Mouse (Mus musculus): ENCODE measurements around the gene Fut8. TPM values are rescaled to one million over a fixed set of nuclear protein-coding genes. Genes with fewer than 3 reads are reported as not detected.

The Fut8 gene
- total RNA-seq, 2 experiments from 2014 or later = 76.4 to 81.6 TPM

DNA sequence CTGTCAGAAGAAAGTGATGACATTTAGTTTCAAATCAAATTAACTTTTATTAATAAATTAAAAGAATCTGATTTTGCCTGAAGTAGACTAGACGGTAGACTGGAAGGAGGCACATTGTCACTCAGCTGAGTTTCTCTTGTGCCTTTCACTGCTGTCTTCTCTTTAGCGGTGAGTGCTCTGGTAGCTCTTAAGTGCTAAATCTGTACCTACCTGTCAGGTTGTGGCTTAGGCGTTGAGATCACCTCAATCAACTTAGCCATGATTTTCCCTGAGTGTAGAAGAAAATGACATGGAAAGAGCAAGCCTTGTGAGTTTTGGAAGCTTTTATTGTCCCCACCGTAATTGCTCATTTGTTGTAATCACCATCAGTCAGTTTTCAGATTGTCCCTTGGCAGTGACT is 59.2 kb downstream of the Fut8 start:
- TF ChIP-seq CTCF (conservative IDR thresholded peaks at IDR 0.05) = no peak
- DNase-seq (ENCODE audit: low spot score in 2 of 2) = no peak
- Histone ChIP-seq H3K27ac (no peak overlapping the region), H3K4me3 (no peak overlapping the region)

DNA sequence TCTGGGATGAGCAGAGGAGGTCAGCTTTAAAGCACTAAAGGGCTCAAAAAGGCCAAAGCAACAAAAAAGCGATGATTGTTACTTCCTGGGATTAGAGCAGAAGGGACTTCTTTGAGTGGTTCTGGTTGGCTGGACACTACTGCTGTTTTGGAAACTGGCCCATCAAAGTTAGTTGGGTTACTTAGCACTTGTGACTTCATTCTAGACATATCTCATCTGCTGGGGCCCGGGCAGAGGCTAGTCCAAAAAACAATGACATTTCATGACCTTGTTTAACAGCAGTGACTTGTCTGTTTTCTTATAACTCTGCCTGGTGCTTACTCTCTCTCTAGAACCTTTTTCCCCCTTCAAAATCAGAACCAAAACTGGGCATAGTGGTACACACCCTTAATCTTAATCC is 59.9 kb downstream of the Fut8 start:
- Histone ChIP-seq H3K4me3 (no peak overlapping the region), H3K27ac (no peak overlapping the region)
- TF ChIP-seq CTCF (conservative IDR thresholded peaks at IDR 0.05) = no peak
- no peak for DNase-seq (ENCODE audit: low spot score in 2 of 2)

DNA sequence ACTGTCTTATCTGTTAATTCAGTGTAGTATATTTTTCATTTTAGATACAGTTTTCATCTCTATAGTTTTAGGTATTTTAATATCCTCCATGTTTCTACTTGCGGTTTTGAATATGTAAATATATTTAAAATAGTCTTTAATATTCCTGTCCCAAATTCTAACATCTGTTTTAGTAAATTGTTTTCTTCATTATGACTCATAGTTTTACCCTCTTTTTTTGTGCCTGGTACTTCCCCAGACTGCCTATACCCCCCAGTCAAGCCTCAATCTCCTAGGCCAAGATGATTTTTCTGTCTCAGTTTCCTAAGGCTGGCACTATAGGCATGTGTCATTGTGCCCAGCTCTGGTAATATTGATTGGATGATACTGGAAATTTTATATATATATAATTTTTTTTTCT is 64.1 kb downstream of the Fut8 start:
- H3K27ac ChIP-seq = no peak overlapping the region
- DNase-seq (ENCODE audit: low spot score in 2 of 2) = no peak
- no peak for TF ChIP-seq CTCF (conservative IDR thresholded peaks at IDR 0.05)
- H3K4me3 ChIP-seq = no peak overlapping the region

DNA sequence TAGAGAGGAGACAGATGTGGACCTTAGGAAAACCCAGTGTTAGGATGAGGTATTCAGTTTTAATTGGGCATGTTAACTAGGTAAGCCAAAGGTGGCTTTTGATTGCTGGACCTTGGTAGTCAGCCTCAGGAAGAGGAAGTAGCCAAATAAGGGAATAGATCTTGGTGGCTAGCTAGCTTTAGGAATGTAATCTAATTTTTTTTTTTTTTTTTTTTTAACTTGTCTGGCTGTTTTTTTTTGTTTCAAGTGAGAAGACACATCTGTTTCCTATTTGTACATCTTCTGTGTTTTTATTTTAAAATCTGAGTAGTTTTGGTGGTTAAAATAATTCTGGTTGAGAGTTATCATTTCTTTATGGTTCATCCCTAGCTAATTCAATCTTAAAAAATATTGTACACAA is 65.4 kb downstream of the Fut8 start:
- Histone ChIP-seq H3K4me3 (no peak overlapping the region), H3K27ac (no peak overlapping the region)
- TF ChIP-seq CTCF (conservative IDR thresholded peaks at IDR 0.05) = no peak
- no peak for DNase-seq (ENCODE audit: low spot score in 2 of 2)

DNA sequence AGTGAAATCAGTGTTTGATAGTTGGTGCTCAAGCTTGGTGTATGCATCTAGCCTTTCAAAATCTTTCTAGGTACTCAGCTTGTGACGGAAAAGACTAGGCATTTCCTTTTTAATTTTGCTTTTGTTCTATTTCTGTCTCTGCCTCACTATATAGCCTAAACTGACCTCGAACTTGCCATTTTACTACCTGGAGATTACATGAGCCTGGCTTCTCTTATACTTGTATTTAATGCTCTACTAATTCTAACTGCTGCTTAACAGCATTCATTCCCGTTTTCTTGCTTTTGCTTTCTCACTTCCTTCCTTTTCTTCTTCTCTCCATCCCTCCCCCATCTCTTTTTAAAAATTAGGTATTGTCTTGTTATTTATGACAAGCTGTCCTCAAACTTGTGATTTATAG is 67.6 kb downstream of the Fut8 start:
- no peak for DNase-seq (ENCODE audit: low spot score in 2 of 2)
- Histone ChIP-seq H3K27ac (no peak overlapping the region), H3K4me3 (no peak overlapping the region)
- no peak for TF ChIP-seq CTCF (conservative IDR thresholded peaks at IDR 0.05)

DNA sequence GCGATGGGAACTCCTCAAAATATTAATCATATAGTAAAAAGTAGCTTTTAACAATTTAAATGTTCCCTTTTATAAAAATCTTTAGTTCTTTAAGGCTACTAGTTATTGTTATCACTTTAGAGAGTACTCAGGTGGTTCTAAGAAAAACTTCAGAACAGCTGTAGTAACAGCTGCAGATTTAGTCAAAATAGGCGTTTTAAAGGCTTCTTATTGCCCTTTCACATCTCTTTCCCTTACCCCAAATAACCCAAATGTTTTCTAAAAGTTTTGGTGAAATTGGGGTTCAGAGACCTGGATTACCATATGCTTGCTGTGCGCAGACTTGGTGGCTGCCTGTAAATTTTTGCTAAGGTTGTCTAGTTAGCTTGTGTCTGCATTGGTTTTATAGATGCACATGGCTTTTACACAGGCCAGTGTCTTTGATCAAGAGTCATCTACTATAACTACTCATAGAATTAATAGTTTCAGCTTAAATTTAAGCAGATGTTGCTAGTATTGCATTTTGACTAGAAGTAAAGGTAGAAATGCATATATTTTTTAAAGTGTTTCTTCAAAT is 68.9 kb downstream of the Fut8 start:
- no peak for DNase-seq (ENCODE audit: low spot score in 2 of 2)
- no peak for TF ChIP-seq CTCF (conservative IDR thresholded peaks at IDR 0.05)
- Histone ChIP-seq H3K4me3 (no peak overlapping the region), H3K27ac (no peak overlapping the region)

DNA sequence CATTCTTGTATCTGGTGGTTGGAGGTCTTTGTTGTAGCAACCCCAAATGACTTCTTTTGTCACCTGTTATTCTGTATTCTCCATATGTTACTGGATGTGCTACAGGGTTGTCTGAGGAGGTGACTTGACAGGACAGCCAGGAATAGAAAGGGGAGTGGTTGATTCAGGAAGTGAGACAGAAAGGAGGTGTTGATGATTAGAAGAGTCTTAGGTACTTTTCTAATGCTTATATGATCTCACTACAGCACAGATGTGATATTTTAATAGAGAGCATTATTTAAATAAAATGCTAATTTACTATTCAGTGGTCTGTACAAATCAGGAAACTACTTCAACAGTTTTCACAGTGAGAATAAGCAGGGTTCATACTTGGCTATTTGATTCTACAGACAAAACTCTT is 71.6 kb downstream of the Fut8 start:
- no peak for TF ChIP-seq CTCF (conservative IDR thresholded peaks at IDR 0.05)
- DNase-seq (ENCODE audit: low spot score in 2 of 2) = no peak
- H3K27ac ChIP-seq = no peak overlapping the region
- H3K4me3 ChIP-seq = no peak overlapping the region

DNA sequence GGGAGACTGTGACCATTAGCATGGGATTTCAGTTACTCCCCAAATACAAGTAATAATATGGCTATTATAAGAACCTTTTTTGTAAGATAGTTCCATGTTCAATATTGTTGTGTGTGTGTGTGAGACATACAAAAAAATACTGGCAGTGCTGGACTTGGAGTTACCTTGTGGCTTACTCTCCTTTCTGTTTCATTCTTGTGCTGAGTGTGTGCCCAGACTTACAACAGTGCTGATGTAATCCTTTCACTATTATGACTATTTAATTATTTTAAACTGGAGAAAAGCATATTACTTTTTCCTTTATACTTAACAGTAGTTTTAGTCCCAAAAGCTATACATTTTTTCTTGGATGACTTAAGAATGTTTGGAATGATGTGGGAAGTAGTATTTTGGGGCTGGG is 75.6 kb downstream of the Fut8 start:
- H3K27ac ChIP-seq = no peak overlapping the region
- H3K4me3 ChIP-seq = no peak overlapping the region
- no peak for TF ChIP-seq CTCF (conservative IDR thresholded peaks at IDR 0.05)
- DNase-seq (ENCODE audit: low spot score in 2 of 2) = no peak

DNA sequence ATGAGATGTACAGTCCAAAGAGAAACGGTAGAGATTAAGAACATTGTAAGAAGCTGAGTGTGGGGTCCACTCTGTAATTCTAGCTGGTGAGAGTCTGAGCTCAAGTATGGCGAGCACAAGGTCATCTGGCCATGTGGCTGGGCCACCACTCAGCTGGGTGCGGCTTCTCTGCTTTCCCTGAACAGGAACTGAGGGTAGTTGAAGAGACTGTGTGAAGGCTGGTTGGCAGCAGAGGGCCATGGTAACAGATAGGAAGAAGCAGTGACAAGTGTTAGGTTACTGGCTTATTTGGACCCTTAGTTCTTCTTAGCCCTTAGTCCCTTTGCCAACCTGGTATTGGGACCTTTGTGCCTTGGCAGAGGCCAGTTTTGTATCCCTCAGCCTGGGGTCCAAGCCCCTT is 86.2 kb downstream of the Fut8 start:
- no peak for DNase-seq (ENCODE audit: low spot score in 2 of 2)
- Histone ChIP-seq H3K4me3 (no peak overlapping the region), H3K27ac (no peak overlapping the region)
- no peak for TF ChIP-seq CTCF (conservative IDR thresholded peaks at IDR 0.05)

DNA sequence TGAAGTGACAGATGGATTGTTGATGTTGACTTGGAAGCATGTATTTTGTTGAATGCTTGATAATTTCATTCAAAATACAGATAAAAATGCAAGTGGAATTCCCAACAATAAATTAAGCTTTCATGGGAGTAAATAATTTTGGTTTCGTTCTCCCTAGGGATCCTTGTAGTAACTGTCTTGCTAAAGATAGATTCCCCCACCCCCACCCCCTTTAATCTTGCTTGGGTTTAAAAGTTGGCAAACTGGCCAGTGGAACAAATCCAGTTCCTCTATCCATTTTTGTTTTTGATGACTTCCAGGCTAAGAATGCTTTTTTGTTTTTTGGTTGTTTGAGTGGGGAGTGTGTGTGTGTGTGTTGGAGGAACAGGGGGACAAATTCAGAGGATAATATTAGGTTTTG is 108.6 kb downstream of the Fut8 start:
- Histone ChIP-seq H3K4me3 (no peak overlapping the region), H3K27ac (no peak overlapping the region; the same call in 1 of the 2 replicates)
- DNase-seq (ENCODE audit: low spot score in 2 of 2) = no peak
- TF ChIP-seq CTCF (conservative IDR thresholded peaks at IDR 0.05) = no peak

DNA sequence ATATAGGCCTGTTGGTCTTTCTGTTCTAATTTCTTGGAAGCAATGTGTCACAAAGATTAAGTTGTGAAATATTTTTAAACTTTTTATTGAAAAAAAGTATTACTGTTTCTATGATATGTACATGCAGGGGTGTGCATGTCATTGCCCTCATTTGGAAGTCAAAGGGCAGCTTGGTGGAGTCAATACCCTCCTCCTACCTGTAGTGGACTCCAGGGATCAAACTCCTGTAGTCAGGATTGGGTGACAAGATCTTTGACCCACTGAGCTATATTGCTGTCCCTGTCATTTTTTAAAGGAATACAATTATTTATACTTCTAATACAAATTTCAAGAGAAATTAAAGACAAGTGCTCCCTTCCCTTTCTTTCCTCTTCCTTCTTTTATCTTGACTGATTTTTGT is 111.6 kb downstream of the Fut8 start:
- no peak for TF ChIP-seq CTCF (conservative IDR thresholded peaks at IDR 0.05)
- Histone ChIP-seq H3K4me3 (no peak overlapping the region), H3K27ac (no peak overlapping the region)
- no peak for DNase-seq (ENCODE audit: low spot score in 2 of 2)

DNA sequence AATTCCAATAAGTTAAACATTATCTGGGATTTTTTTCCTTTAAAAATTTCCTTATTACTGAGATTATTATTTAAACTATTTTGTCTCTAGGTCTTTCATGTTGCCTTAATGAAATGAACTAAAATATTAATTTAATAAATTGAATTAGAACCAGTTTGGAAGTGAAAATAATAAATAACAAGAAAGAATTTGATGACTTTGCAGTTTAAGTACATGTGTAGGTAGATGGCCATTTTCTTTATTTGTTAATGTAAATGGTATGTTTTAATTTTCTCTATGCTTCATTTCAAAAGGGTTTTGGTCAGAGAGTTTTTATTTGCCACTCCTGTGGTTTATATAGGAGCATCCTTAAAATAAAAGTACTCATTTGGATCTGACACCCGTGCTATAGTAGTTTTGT is 177.8 kb downstream of the Fut8 start:
- DNase-seq (ENCODE audit: low spot score in 2 of 2) = no peak
- no peak overlapping the region for H3K27ac ChIP-seq
- H3K4me3 ChIP-seq = no peak overlapping the region
- TF ChIP-seq CTCF (conservative IDR thresholded peaks at IDR 0.05) = no peak

DNA sequence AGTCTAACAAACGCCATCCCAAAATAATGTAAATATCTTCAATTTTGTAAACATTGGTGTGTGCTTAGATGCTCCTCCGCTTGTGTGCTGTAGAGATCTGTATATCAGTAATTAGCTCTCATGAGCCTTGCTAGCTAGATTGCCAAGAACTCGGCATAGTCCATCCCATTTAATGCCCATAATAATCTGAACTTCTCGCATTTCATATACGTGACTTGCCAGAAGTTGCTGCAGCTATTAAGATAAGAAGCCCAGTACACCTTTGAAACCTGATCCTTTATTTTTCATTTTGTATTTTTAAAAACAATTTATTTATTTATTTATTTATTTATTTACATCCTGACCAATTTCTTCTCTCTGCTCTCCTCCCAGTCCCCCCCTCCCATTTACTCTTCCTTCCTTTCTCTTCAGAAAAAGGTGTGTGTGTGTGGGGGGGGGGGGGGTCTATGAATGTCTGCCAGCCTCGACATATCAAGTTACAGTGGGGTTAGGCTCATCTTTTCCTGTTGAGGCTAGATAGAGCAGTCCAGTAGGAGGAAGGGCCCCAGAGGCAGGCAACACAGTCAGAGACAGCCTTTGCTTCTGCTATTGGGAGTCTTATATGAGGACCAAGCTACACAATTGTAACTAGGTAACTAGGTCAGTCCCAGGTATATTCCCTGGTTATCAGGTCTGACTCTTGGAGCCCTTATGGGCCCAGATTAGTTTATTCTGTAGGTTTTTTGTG is 183.9 kb downstream of the Fut8 start:
- Histone ChIP-seq H3K4me3 (no peak overlapping the region), H3K27ac (no peak overlapping the region)
- DNase-seq (ENCODE audit: low spot score in 2 of 2) = no peak
- no peak for TF ChIP-seq CTCF (conservative IDR thresholded peaks at IDR 0.05)

DNA sequence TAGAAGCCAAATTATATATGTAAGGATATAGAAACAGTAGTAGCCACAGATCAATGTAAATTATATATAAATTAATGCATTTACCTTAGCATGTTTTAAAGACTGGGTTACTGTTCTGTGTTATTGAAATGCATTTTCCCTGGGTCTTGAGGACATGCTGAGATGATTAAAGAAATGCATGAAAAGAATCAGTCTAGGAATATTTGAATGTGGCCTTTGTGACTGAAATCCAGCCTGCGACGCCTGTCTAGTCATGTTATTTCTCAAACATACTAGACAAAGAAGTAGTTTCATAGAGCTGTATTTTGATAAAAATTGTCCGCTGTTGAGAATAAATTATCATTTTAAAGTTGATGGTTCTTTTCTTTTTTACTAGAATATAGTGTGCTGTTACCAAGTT is 188.2 kb downstream of the Fut8 start:
- DNase-seq (ENCODE audit: low spot score in 2 of 2) = no peak
- Histone ChIP-seq H3K4me3 (no peak overlapping the region), H3K27ac (peak overlapping the region; percentile 34; the same call in 1 of the 2 replicates)
- no peak for TF ChIP-seq CTCF (conservative IDR thresholded peaks at IDR 0.05)
